Mouse (Mus musculus): ENCODE measurements at regions not wholly inside any gene's neighbourhood (a gene's known extent, or its start where the extent isn't known, plus 50 kb on each side); places are given as distances from the start of the nearest gene placed in this dataset.

GRCm38 (mm10) chr4:98282275-98282674, 100.8 kb downstream of the Tm2d1 start:
- no peak for DNase-seq (ENCODE audit: low read depth, low spot score)

DNA sequence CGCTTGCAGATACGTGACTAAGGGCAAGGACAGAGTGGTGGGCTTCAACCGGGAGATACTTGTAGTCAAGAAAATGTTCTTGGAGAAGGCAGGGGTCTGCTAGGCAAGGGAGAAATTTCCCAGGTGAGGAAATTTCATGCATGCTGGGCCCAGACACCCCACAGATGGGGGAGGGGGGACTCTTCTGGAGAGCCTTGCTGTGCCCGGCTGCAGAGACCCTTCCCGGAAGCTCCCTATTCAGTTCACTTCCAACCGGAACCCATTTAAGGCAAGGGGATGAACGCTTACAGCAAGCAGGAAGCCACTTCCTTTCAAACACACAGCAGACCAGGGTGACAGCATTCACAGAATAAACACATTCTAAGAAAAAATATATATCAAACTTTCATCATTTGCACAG, 124.8 kb downstream of the Tm2d1 start:
- no peak for DNase-seq (ENCODE audit: low read depth, low spot score)

- DNase-seq (ENCODE audit: low read depth, low spot score), result no peak
Measured at GRCm38 (mm10) chr4:98257711-98258110, 125.4 kb downstream of the Tm2d1 start.

GRCm38 (mm10) chr4:98254856-98255853, 128.0 kb downstream of the Tm2d1 start:
- peak; percentile 68 for DNase-seq (ENCODE audit: low read depth, low spot score)

GRCm38 (mm10) chr4:98243941-98244929, 138.9 kb downstream of the Tm2d1 start:
- peak; percentile 87 for DNase-seq (ENCODE audit: low read depth, low spot score)

- peak; percentile 88 for DNase-seq (ENCODE audit: low read depth, low spot score)
Measured at GRCm38 (mm10) chr4:98243502-98243901, 139.6 kb downstream of the Tm2d1 start.

GRCm38 (mm10) chr4:98241921-98242320, 141.2 kb downstream of the Tm2d1 start:
- no peak for DNase-seq (ENCODE audit: low read depth, low spot score)

- DNase-seq (ENCODE audit: low read depth, low spot score), result no peak
Measured at GRCm38 (mm10) chr4:98240289-98240688, 142.8 kb downstream of the Tm2d1 start.

DNA sequence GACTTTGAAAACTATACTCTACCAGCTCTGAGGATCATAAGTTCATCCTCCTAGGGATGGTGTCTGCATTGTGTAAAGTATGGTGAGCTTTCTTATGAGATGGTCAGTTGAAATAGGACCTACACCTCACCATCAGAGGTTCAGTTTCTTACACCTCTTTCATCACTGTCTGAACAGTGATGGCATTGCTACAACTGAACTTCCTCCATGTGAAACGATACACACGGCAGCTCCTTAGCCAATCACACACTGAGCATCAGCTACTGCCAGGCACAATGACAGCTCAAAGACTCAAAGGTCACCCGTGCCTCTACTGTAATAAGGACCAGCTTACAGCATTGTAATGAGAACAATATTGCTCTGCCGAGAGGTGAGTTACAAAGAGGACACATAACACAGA, 145.0 kb downstream of the Tm2d1 start:
- DNase-seq (ENCODE audit: low read depth, low spot score), result no peak

GRCm38 (mm10) chr4:98237475-98237874, 145.6 kb downstream of the Tm2d1 start:
- DNase-seq (ENCODE audit: low read depth, low spot score), result no peak

- DNase-seq (ENCODE audit: low read depth, low spot score), result no peak
Measured at GRCm38 (mm10) chr4:98236006-98236783, 146.9 kb downstream of the Tm2d1 start.

GRCm38 (mm10) chr4:98228193-98228592, 154.9 kb downstream of the Tm2d1 start:
- no peak for DNase-seq (ENCODE audit: low read depth, low spot score)

DNA sequence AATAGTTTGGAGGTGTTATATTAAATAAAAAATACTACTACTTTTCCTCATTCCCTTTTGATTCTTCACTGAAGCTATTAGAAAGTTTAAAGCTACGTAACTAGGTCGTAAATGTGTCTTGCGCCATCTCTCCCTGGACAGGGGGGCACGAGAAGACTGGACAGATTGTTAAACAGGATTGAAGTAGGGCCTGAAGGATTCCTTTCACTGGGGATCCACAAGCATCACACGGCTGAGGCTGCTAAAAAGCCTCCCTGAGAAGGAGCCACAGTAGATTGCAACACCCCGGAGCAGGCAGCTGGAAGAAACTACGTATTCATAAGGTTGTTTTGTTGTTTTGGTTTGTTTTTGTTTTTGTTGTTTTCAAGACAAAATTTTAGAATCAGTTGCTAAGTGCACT, 158.7 kb downstream of the Tm2d1 start:
- no peak for DNase-seq (ENCODE audit: low read depth, low spot score)

- peak; percentile 38 for DNase-seq (ENCODE audit: low read depth, low spot score)
Measured at GRCm38 (mm10) chr4:98223429-98223828, 159.7 kb downstream of the Tm2d1 start.

DNA sequence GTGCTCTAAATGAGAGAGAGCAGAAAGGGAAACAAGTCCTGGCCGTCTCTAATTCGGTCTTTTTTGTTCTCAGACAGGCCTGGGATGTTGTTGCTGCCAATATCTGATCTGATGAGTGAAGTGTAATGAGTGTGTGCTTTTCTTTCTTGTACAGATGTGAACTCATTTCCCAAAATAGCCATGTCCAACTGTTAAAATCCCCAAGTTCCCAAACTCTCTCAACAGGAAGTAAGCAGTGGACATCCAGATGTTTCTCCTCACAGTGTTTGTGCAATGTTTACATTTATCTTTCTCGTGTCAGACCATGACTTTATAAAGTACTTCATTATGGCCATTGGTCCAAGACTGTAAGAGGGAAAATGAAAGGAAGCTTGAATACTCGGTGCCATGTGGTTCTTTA, 161.5 kb downstream of the Tm2d1 start:
- no peak for DNase-seq (ENCODE audit: low read depth, low spot score)

DNA sequence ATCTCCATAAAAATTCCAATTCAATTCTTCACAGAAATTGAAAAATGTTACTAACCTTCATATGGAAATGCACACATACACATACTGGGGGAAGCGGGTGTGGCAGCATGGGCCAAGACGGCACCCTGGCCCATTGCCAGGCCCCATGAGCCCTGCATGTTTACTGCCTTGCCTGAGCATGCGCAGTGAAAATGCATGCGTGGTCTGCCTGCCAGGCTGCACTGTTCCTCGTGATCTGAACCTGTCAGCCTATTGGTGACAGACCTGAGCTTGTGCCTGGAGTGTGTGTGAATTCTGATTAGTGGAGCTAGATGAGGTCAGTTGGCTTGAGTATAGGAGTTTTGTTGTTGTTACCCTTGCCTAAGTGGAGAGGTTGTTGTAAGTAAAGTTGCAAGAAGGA, 167.9 kb downstream of the Tm2d1 start:
- DNase-seq (ENCODE audit: low read depth, low spot score), result no peak

DNA sequence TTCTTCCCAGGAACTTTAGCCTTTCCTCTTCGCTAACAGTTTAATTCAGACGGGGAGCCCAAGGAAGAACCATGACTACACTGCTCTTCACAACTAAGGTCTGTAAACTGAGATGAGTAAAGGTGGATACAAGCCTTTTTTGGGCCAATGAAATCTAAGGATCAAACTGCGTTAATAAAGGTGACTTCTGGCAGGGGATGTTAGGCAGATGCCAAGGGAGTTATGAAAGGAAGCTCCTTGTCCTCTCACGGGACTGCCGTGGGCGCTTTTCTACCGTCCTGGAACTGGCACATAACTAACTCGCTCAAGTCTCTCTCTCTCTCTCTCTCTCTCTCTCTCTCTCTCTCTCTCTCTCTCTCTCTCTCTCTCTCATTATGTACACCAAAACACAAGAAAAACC, 175.7 kb downstream of the Tm2d1 start:
- DNase-seq (ENCODE audit: low read depth, low spot score), result no peak

- no peak for DNase-seq (ENCODE audit: low read depth, low spot score)
Measured at GRCm38 (mm10) chr4:98206245-98206970, 176.7 kb downstream of the Tm2d1 start.

- no peak for DNase-seq (ENCODE audit: low read depth, low spot score)
Measured at GRCm38 (mm10) chr4:98203129-98203528, 180.0 kb downstream of the Tm2d1 start.

GRCm38 (mm10) chr4:98202232-98202631, 180.9 kb downstream of the Tm2d1 start:
- DNase-seq (ENCODE audit: low read depth, low spot score), result no peak

DNA sequence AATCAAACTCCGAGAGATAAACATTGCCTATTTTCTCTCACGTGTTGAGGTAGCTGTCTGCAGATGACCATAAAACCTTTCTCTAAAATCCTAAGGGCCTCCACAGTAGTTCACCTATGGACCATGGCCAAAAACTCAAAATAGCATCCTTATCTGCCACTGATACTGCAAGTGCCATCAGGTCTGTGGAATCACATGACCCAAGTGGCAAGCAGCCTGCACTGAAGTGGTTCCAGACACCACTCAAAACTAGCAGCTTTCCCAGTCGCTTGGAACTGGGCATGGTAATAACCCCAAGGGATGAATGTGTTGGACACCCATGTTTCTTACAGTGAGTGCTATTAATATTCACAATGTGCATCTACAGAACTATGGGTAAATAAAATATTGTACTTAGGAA, 182.0 kb downstream of the Tm2d1 start:
- DNase-seq (ENCODE audit: low read depth, low spot score), result no peak

Data from ZHBTc4 (cell line).